Mouse (Mus musculus) testis, postnatal 14 days (tissue): ENCODE results near the gene Mrpl21.

Experiments
- DNase-seq: peaks from one replicate; pipeline ENCODE4 v3.0.0; 2021; ENCODE audit warnings: low spot score

Mrpl21 gene

DNA sequence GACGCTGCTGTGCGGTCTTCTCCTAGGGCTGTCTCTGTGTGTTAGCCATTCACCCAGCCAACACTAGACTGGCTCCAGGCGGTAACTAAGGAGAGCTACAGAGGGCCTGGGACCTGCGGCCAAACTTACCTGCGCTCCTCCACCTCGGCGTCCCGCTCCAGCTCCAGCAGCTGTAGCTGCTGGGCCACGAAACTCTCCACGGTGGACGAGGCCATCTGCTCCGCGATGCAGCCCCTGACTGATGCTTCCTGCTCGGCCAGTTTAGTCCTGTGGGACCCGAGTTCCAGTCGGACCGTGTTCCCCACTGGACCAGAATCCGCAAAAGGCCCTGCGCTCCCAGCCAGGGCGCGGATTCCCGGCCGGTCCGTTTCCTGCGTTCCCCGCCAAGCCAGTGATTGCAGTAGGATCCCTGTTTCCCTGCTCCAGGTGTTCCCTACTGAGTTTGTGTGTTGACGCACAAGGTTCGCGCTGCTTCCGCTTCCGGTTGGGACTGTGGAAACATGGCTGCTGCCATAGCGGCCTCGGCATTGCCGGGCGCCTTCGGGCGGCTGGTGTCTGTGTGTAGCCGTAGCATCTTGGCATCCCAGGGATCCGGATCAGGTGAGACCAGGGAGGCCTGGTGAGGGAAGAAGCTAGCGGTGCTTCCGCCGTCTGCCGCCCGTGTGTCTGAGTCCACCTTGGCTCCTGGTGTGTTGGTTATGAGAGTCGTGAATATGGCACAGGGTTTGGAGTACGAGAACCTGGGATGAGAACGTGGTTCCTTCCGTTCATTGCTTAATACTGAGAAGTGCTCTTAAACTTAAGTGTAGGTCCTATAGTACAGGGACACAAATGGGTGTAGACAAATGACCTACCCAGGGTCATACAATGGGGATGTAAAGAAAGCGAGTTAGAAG lies at the start of gene Mrpl21, which contains the start of gene Ighmbp2:
Gene Mrpl21 (plus strand): TSS at position 330 of the 896 bp plus-strand sequence.
Gene Ighmbp2 (minus strand): TSS at position 446 of the 896 bp plus-strand sequence.
- peak; percentile 93 for DNase-seq

DNA sequence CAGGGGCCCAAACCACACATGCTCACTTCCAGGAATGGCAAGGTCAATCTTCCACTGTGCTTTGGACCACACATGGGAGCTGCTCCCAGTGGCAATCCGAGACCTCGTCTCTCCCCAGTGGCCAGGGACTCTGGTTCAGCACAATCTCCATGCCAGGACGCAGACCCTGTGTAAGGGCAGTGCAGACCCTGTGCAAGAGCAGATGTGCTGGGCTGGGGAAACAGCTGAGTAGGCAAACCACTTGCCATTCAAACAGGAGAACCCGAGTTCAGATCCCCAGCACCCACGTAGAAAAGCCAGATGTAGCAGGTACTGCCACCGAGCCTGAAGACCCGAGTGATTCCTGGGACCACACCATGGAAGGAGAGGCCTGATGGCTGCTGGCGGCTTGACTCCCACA lies 22.7 kb upstream of the Mrpl21 start:
- DNase-seq = no peak

DNA sequence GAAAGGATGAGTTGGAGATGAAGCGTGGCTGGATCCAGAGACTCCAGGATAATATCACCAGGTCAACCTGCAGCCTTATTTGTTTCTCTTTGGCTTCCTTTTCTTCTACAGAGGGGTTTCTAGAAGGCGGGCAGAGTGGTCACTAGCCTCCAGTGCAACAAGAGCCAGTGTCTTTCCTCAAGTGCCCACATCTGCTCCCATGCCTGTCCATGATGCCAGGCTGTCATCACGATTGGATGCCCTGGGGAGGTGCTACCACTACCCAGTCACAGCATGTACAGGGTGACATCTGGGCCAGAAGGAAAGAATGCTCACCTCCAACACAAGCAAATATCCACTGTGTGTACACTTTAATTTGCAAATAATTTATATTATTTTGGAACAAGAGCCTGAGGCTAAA lies 22.1 kb upstream of the Mrpl21 start:
- DNase-seq = no peak

- no peak for DNase-seq
These were observed 21.4 kb upstream of the Mrpl21 start for GRCm38 (mm10) chr19:3261336-3261735.

- peak; percentile 2 for DNase-seq
These were observed 20.8 kb upstream of the Mrpl21 start for GRCm38 (mm10) chr19:3261764-3262525.

DNA sequence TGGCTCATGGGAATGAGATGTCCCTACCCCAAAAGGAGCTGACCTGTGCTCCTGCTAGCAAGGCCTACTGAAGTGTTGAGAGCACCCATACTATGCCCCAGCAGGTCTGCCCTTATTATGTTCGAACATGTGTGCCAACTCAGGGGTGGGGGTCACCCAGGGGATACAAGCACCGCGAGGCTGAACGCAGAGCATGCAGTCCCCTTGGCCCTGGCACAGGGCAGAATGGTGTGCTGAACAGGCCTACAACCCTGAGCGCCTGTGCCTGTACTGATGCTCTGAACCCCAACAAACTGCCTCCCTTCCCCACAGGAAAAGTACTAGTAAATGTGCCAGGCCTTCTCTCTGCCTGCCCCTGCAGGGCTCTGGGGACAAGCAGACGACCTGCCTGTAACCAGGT lies 18.4 kb upstream of the Mrpl21 start:
- DNase-seq = no peak

- peak; percentile 3 for DNase-seq
These were observed 17.5 kb upstream of the Mrpl21 start for GRCm38 (mm10) chr19:3265180-3265579.

DNA sequence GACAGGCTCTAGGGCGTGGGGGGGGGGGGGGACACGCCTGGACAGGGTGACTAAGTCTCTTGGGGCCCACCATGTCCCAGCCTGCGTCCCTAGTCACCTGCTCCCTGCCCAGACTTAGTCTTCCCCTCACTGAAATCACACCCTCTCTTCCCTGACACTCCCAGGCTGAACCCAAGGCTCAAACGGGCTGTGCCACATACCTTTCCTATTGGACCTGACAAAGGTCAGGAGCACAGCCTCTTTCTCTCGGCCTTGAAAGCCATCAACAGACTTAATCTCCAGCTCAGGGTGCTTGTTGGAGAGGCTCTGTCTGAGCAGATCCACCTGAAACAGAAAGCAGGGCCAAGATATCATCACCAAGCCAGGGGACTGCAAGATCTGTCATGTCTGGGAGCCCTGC lies 16.6 kb upstream of the Mrpl21 start:
- DNase-seq = no peak

DNA sequence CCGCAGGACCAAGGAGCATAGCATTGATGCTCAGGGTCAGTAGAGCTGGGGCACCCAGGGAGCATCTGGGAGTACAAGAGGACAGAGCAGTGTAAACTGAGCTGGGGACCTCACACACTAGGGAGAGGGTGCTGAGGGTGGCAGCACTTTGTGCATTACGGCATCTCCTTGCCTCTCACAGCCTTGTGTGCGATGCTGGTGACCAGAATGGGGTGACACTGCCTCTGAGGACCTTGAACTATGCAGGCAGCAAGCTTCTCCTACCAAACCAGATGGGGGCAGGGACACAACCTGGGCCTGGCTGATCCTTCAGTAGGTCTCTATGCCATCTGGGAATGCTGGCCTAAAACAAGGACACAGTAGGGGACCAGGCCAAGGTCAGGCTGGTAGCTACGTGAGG lies 16.0 kb upstream of the Mrpl21 start:
- no peak for DNase-seq

DNA sequence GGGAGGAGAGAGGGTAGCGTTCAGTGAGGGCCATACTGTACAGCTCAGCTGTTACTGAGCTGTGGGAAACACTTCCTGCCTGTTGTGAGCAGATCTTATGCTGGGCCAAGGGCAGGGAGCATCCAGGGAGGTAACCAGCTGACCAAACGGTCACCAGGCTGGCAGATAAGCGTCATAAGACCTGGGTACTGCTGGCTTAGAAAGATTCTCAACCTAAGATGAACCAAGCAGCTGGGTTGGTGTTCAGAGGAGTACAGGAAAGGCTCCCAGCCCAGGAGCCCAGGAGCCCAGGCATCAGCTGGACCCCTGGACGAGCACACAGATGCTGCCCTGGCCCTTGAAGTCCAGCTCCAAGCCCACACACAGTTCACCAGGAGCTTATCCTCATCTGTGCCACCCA lies 15.4 kb upstream of the Mrpl21 start:
- DNase-seq = no peak

- DNase-seq = no peak
These were observed 14.3 kb upstream of the Mrpl21 start for GRCm38 (mm10) chr19:3268218-3268980.

- no peak for DNase-seq
These were observed 13.4 kb upstream of the Mrpl21 start for GRCm38 (mm10) chr19:3269279-3269678.

DNA sequence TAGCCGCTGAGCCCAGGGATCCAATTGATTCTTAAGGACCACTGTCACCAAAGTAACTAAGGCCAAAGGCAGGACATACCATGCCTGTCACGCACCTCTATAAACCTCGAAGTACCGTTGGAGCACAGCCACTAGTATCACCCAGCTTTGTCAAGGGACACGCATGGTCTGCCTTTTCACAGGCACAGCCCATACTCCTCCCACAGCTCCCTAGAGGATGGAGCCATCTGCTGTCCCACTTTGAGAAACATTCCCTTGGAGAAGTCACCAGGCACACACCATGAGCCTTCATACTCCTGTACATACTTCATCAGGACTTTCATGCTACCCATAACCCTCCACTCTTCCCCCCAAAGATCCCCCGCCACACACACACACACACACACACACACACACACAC lies 12.9 kb upstream of the Mrpl21 start:
- no peak for DNase-seq

- DNase-seq = no peak
These were observed 11.3 kb upstream of the Mrpl21 start for GRCm38 (mm10) chr19:3271366-3271765.

DNA sequence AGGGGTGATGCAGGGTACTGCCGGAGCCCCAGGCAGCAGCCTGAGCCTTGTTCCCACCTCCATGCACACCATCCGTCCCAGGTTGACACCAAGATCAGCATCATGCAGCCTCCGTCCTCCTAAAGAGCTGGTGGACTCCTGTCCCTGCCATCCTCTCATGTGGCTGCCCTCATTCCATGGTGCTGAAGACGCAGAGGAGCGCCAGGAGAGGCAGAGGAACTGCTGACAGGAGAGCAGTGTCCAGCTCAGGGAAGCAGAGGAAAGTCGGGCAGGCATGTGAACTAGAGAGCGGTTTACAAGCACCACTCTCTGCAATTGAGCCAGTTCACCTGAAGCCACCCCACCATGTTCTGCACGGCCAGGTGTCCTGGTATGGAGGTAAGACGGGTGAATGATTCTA lies 9.4 kb upstream of the Mrpl21 start:
- no peak for DNase-seq

DNA sequence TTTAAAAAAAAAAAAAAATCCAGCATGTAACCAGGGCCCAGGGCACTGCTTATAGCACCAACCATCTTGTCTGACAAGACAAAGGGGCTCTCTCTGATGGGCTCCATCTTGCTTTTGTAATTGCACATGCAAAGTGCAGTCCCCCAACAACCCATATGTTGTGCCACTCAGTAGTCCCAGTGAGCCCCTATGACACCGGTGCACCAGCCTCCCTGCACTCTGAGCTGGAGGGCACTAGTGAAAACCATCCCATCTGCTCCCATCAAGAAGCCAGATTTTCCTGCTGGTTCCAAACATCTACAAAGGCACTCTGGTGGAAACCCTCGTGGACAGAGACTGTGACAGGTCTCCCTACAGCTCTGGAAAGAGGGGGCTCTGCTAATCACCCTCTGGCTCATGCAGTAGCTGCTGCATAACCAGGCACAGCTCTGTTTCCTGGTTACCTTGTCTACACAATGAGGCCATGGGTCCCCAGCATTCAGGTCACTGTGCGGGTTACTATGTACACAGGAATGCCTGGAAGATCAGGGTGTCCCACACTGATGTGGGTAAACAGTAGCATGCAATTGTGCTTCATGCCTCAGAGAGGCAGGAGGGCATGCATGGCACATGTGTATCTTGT lies 6.8 kb upstream of the Mrpl21 start:
- DNase-seq = no peak

GRCm38 (mm10) chr19:3281886-3282285 lies 815 bp upstream of the Mrpl21 start:
- DNase-seq = no peak

GRCm38 (mm10) chr19:3289006-3289405 lies 6.3 kb downstream of the Mrpl21 start:
- no peak for DNase-seq

DNA sequence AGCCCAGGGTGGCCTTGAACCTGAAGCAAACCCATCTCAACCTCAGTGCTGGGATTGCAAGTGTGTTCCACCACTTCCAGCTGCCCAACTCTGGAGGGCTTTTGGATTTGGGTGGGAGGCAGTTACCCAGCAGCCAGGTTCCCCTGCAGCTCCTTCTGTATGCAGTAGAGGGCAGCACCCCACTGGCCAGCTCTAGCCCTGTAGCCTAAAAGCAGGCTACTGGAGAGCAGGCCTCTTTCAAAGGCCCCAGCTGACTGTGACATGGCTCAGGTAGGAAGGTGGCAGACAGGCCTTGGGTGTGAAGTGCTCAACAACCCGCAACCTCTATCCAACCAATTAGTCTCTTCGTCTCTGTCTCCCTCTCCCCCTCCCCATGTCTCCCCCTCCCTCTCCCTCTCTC lies 9.3 kb downstream of the Mrpl21 start:
- no peak for DNase-seq

DNA sequence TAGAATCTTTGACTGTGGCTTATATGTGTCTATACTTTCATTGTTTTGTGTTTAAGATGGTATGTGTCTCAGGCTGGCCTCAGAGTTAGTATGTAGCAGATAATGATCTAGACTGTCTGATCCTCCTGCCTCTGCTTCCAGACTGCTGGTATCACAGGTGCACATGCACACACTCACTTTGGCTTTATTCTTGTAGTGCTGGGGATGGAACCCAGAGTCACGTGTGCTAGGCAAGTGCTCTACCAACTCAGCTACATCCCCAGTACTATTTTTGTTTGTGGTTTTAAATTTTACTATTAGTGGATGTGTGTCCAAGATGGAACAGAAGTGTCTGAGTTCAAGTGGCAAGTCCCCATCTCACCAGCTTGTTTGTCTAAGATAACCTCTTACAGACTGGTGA lies 10.3 kb downstream of the Mrpl21 start:
- no peak for DNase-seq

- DNase-seq = no peak
These were observed 12.5 kb downstream of the Mrpl21 start for GRCm38 (mm10) chr19:3295245-3295644.

DNA sequence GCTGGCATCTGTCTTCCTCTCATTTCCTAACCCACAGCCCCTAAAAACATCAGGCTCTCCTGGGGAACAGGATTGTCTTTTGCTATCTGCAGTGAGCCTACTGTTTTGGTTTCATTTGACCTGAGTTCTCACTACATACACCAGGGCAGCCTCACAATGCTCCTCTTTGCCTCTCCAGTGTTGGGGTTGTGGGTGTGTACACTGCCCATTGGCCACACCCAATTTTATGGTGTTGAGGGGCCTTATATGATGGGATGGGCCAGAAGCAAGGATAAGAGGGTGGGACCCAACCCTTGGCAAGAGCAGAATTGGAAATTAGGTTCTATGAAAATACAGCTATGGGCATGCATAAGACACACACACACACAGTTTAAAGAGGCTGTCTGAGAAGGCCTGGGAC lies 14.3 kb downstream of the Mrpl21 start:
- DNase-seq = no peak
